Mouse (Mus musculus): Measurements from ENCODE around the gene Sppl2c. TPM values are rescaled to one million over a fixed set of nuclear protein-coding genes. Genes with fewer than 3 reads are reported as not detected.

The Sppl2c gene
- total and polyA plus RNA-seq, 3 experiments, result not detected

DNA sequence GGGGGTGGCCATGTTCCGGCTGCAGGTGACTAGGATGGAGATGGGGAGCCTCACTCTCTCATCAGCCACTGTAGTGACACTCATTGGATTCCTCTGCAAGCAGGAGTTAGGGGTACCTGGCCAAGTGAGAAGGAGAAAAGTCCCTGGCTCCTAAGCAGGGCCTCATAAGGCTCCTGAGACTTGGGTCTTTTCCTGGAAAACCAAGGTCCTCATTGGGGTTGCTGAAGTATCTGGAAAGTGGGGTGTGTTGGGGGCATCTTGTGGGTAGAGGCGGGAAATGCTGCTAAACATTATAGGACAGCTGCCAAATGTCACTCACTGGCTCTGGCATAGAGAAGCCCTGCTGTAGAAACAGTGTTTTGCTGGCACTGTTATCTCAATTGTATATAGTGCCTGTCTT, 49.8 kb downstream of the Sppl2c start:
- TF ChIP-seq CTCF (IDR thresholded peaks at IDR 0.05 in 2 of 3, conservative IDR thresholded peaks at IDR 0.05 in 1 of 3; ENCODE audit: control insufficient read depth in 1 of 3, insufficient read depth in 1 of 3, low read depth in 2 of 3, low read length in 3 of 3, poor library complexity in 1 of 3, severe bottlenecking in 1 of 3) (no peak), ETS1 (IDR thresholded peaks at IDR 0.05; ENCODE audit: low read depth, low read length) (no peak), JUND (IDR thresholded peaks at IDR 0.05; ENCODE audit: low read depth, low read length) (no peak), E2F4 (IDR thresholded peaks at IDR 0.05; ENCODE audit: borderline replicate concordance, low read depth, low read length) (no peak), NELFE (IDR thresholded peaks at IDR 0.05; ENCODE audit: low read depth, low read length) (no peak), TCF12 (IDR thresholded peaks at IDR 0.05; ENCODE audit: low read depth, low read length) (no peak), NRF1 (IDR thresholded peaks at IDR 0.05; ENCODE audit: insufficient read depth, low read depth, low read length, poor library complexity, severe bottlenecking) (no peak), POLR2AphosphoS5 (IDR thresholded peaks at IDR 0.05; ENCODE audit: borderline replicate concordance, low read depth, low read length) (no peak), TAL1 (IDR thresholded peaks at IDR 0.05; ENCODE audit: low read length) (no peak), CHD2 (IDR thresholded peaks at IDR 0.05; ENCODE audit: low read length) (no peak), BHLHE40 (IDR thresholded peaks at IDR 0.05; ENCODE audit: borderline replicate concordance, low read depth, low read length) (no peak), MYB (IDR thresholded peaks at IDR 0.05; ENCODE audit: low read depth, low read length) (no peak), TBP (IDR thresholded peaks at IDR 0.05; ENCODE audit: low read depth, low read length) (no peak)
- H3K9me3 ChIP-seq (replicated peaks; ENCODE audit: insufficient read depth, low read length), result no peaks in the 10 kb centered on the region
- no peaks in the 10 kb centered on the region; a peak in 1 of 4 replicates for H3K27me3 ChIP-seq (ENCODE audit: control insufficient read depth in 1 of 2, insufficient read depth in 2 of 2, low read length in 2 of 2)
- H3K79me2 ChIP-seq (ENCODE audit: control insufficient read depth, insufficient read depth, low read length, poor library complexity), result peaks cover 1% of the 10 kb centered on the region; the same call in 1 of the 2 replicates
- no peaks in the 10 kb centered on the region for H3K36me3 ChIP-seq (ENCODE audit: control insufficient read depth in 1 of 2, insufficient read depth in 2 of 2, low read length in 2 of 2)
- H3K4me1 ChIP-seq (ENCODE audit: control insufficient read depth in 1 of 2, insufficient read depth in 2 of 2, low read length in 2 of 2), result no peaks in the 10 kb centered on the region; a peak in 1 of 4 replicates
- H3K27ac ChIP-seq (ENCODE audit: control insufficient read depth, low read depth, low read length), result no peak overlapping the region
- H3K4me3 ChIP-seq (ENCODE audit: control insufficient read depth in 1 of 2, insufficient read depth in 1 of 2, low read depth in 2 of 2, low read length in 2 of 2), result no peak overlapping the region
- no peak overlapping the region for H3K9ac ChIP-seq (ENCODE audit: control insufficient read depth, low read depth, low read length, poor library complexity, severe bottlenecking)
- no peak for DNase-seq (ENCODE audit: low read depth, low spot score)

DNA sequence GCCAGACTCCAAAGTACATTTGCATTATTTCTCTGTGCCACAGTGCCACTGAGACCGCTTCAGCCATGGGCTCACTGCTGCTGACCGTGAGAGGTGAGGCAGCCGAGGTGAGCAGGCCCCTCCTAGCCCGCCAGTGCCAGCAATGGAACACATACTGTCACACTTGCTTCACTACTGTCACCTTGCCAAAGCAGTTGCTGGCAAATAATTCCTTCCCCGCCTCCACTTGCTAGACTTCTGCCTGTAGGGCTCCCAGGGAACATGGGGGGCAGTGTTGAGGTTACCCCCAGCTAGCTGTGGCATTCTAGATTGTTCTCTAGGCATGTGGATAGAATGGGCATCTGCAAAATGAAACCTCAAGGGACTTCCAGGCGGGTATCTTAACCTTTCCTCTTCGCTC, 51.1 kb downstream of the Sppl2c start:
- Histone ChIP-seq H3K27ac (ENCODE audit: control insufficient read depth, low read depth, low read length) (no peak overlapping the region), H3K36me3 (ENCODE audit: control insufficient read depth in 1 of 2, insufficient read depth in 2 of 2, low read length in 2 of 2) (no peaks in the 10 kb centered on the region), H3K4me3 (ENCODE audit: control insufficient read depth in 1 of 2, insufficient read depth in 1 of 2, low read depth in 2 of 2, low read length in 2 of 2) (no peak overlapping the region), H3K9ac (ENCODE audit: control insufficient read depth, low read depth, low read length, poor library complexity, severe bottlenecking) (no peak overlapping the region), H3K4me1 (ENCODE audit: control insufficient read depth in 1 of 2, insufficient read depth in 2 of 2, low read length in 2 of 2) (no peaks in the 10 kb centered on the region), H3K9me3 (replicated peaks; ENCODE audit: insufficient read depth, low read length) (no peaks in the 10 kb centered on the region), H3K79me2 (ENCODE audit: control insufficient read depth, insufficient read depth, low read length, poor library complexity) (no peaks in the 10 kb centered on the region), H3K27me3 (ENCODE audit: control insufficient read depth in 1 of 2, insufficient read depth in 2 of 2, low read length in 2 of 2) (no peaks in the 10 kb centered on the region; a peak in 1 of 4 replicates)
- no peak for DNase-seq (ENCODE audit: low read depth, low spot score)
- TF ChIP-seq NRF1 (IDR thresholded peaks at IDR 0.05; ENCODE audit: insufficient read depth, low read depth, low read length, poor library complexity, severe bottlenecking), result no peak
- no peak for TF ChIP-seq TAL1 (IDR thresholded peaks at IDR 0.05; ENCODE audit: low read length)
- no peak for TF ChIP-seq MYB (IDR thresholded peaks at IDR 0.05; ENCODE audit: low read depth, low read length)
- TF ChIP-seq USF1 (IDR thresholded peaks at IDR 0.05; ENCODE audit: low read depth, low read length), result no peak
- no peak for TF ChIP-seq MEF2A (IDR thresholded peaks at IDR 0.05; ENCODE audit: extremely low read depth, insufficient replicate concordance, low read depth, low read length, poor library complexity, severe bottlenecking)
- no peak for TF ChIP-seq ZC3H11A (IDR thresholded peaks at IDR 0.05; ENCODE audit: low read depth, low read length)
- no peak for TF ChIP-seq MAX (IDR thresholded peaks at IDR 0.05; ENCODE audit: low read length)
- TF ChIP-seq SMC3 (IDR thresholded peaks at IDR 0.05; ENCODE audit: low read depth, low read length), result no peak

Data from MEL (cell line).